ENCODE assay signal across 23 mouse cellular contexts in the genomic region with DNA sequence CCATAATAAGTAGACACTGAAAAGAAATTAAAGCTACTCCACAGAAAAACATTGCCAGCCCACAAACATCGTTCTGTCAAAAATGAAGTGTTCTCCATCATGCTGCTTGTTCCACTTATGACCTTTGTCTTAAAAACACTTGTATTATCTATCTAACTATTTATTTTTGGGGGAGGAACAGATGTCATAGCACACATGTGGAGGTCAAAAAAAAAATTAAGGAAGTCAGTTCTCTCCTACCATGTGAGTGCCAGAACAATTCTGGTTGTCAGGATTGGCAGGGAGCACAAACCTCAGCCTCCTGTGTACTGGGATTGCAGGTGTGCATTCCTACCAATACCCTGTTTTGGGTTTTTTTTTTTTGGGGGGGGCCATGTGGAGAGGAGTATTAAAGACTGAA. TPM values are rescaled to one million over a fixed set of nuclear protein-coding genes. Genes with fewer than 3 reads are reported as not detected.
DNase-seq lines count a peak whose midpoint lies in the region; TF ChIP-seq lines count a peak whose summit lies in the region.
"Had no signal": no experiment of that assay in that cellular context is flagged by ENCODE, and none has a peak within 500 bp of the region (broad histone marks: within the 10 kb centered on the region; RNA-seq: fewer than 3 reads in every experiment).

No protein-coding gene starts in this region.

- no peak overlapping the region for H3K4me3 ChIP-seq in liver, adult 2 months (ENCODE audit: insufficient read depth, low read depth, low read length)
- H3K4me3 ChIP-seq in MEL (ENCODE audit: control insufficient read depth in 1 of 2, insufficient read depth in 1 of 2, low read depth in 2 of 2, low read length in 2 of 2): no peak overlapping the region

- no peak overlapping the region for H3K9ac ChIP-seq in liver, adult 2 months (ENCODE audit: low read depth, low read length)
- no peak overlapping the region for H3K9ac ChIP-seq in MEL (ENCODE audit: control insufficient read depth, low read depth, low read length, poor library complexity, severe bottlenecking)

- H3K36me3 ChIP-seq in liver, adult 2 months (ENCODE audit: control insufficient read depth, insufficient read depth, low read length): no peaks in the 10 kb centered on the region
- peaks cover 0 to 3% of the 10 kb centered on the region in 2 experiments; a peak in 2 of 4 replicates for H3K36me3 ChIP-seq in MEL (ENCODE audit: control insufficient read depth in 1 of 2, insufficient read depth in 2 of 2, low read length in 2 of 2)

- DNase-seq in liver, adult 2 months (ENCODE audit: extremely low read depth, low read depth, low spot score): peak; percentile 54
- DNase-seq in liver (no peak), MEL (ENCODE audit: low read depth, low spot score) (no peak)
- no peak for DNase-seq in T-cell, adult 2 months (ENCODE audit: low spot score)
- DNase-seq: adrenal gland, adult 2 months; adrenal gland, adult 8-10 months; adrenal gland, postnatal 10 days; adrenal gland, postnatal 14 days; adrenal gland, postnatal 25 days; adrenal gland, postnatal 36 days; B cell, adult 2 months; cerebellum, adult 11 months; cerebellum, adult 11-12 months; cerebellum, adult 18-20 months; cerebellum, adult 2 months; cerebellum, adult 8-10 months had no signal

- 28% methylated on average over 1 of the region's 1 CpGs for WGBS in liver, adult 2 months

- peaks cover 35% of the 10 kb centered on the region; the same call in 1 of the 2 replicates for H3K79me2 ChIP-seq in liver, adult 2 months (ENCODE audit: control insufficient read depth, insufficient read depth, low read length)
- peaks cover 47% of the 10 kb centered on the region for H3K79me2 ChIP-seq in MEL (ENCODE audit: control insufficient read depth, insufficient read depth, low read length, poor library complexity)

- H3K27ac ChIP-seq in liver, adult 2 months (replicated peaks; ENCODE audit: insufficient read depth, low read depth, low read length): no peak overlapping the region
- no peak overlapping the region for H3K27ac ChIP-seq in MEL (ENCODE audit: control insufficient read depth, low read depth, low read length)

- no peaks in the 10 kb centered on the region for H3K27me3 ChIP-seq in liver, adult 2 months (ENCODE audit: control insufficient read depth, insufficient read depth, low read length)
- H3K27me3 ChIP-seq in MEL (ENCODE audit: control insufficient read depth in 1 of 2, insufficient read depth in 2 of 2, low read length in 2 of 2): no peaks in the 10 kb centered on the region
- H3K27me3 ChIP-seq: CH12.LX, Patski had no signal

- TF ChIP-seq EP300 in MEL (IDR thresholded peaks at IDR 0.05; ENCODE audit: low read depth in 1 of 2, low read length in 2 of 2): no peak

- H3K4me1 ChIP-seq in liver, adult 2 months (ENCODE audit: control insufficient read depth, insufficient read depth, low read length): peaks cover 9% of the 10 kb centered on the region
- no peaks in the 10 kb centered on the region; a peak in 1 of 4 replicates for H3K4me1 ChIP-seq in MEL (ENCODE audit: control insufficient read depth in 1 of 2, insufficient read depth in 2 of 2, low read length in 2 of 2)

- TF ChIP-seq POLR2A in liver, adult 2 months (IDR thresholded peaks at IDR 0.05; ENCODE audit: extremely low read depth, insufficient read depth, low read length): no peak
- TF ChIP-seq POLR2A in MEL (IDR thresholded peaks at IDR 0.05; ENCODE audit: control insufficient read depth in 1 of 2, insufficient read depth in 1 of 2, low read depth in 1 of 2, low read length in 2 of 2, poor library complexity in 1 of 2): no peak

- no peak for TF ChIP-seq CTCF in liver, adult 2 months (IDR thresholded peaks at IDR 0.05; ENCODE audit: low read depth, low read length)
- no peak for TF ChIP-seq CTCF in MEL (IDR thresholded peaks at IDR 0.05 in 2 of 3, conservative IDR thresholded peaks at IDR 0.05 in 1 of 3; ENCODE audit: control insufficient read depth in 1 of 3, insufficient read depth in 1 of 3, low read depth in 2 of 3, low read length in 3 of 3, poor library complexity in 1 of 3, severe bottlenecking in 1 of 3)

- TF ChIP-seq RAD21 in MEL (IDR thresholded peaks at IDR 0.05; ENCODE audit: low read depth, low read length): no peak

- H3K9me3 ChIP-seq in MEL (replicated peaks; ENCODE audit: insufficient read depth, low read length): no peaks in the 10 kb centered on the region
- H3K9me3 ChIP-seq: G1E had no signal

TF ChIP-seq in MEL, 35 proteins besides CTCF, POLR2A, EP300 and RAD21:
- TF ChIP-seq ZC3H11A (IDR thresholded peaks at IDR 0.05; ENCODE audit: low read depth, low read length): no peak
- TF ChIP-seq HCFC1 (IDR thresholded peaks at IDR 0.05; ENCODE audit: low read depth, low read length): no peak
- 0 out of 2 replicates have a peak, but pooled peaks have one; percentile 24 for TF ChIP-seq MYC (IDR thresholded peaks at IDR 0.05; ENCODE audit: low read depth, low read length)
- TF ChIP-seq RCOR1 (IDR thresholded peaks at IDR 0.05; ENCODE audit: low read depth, low read length): no peak
- TF ChIP-seq TCF12 (IDR thresholded peaks at IDR 0.05; ENCODE audit: low read depth, low read length): no peak
- TF ChIP-seq TBP (IDR thresholded peaks at IDR 0.05; ENCODE audit: low read depth, low read length): no peak
- no peak for TF ChIP-seq BHLHE40 (IDR thresholded peaks at IDR 0.05; ENCODE audit: borderline replicate concordance, low read depth, low read length)
- TF ChIP-seq ZNF384 (IDR thresholded peaks at IDR 0.05; ENCODE audit: low read depth, low read length): peak; percentile 58

RNA-seq across cellular contexts. Expression of gene Kmt2c, which starts 36.6 kb away (rescaled TPM):
- 20.1 and 23.4 TPM in 2 replicates for total RNA-seq in liver, adult 2 months (2014; rRNA removed)
- polyA plus RNA-seq in liver, adult 2 months (2012; rRNA removed): 4.4 and 5.1 TPM in 2 replicates
- 26.2 and 28.1 TPM in 2 replicates for total RNA-seq in MEL (2012; rRNA removed)
- 10 to 100 TPM; 23.8 to 34.0 TPM for polyA plus RNA-seq in MEL (2012; ENCODE audit: insufficient read depth in 1 of 2, insufficient read length in 2 of 2, low read depth in 1 of 2, low replicate concordance in 2 of 2, missing spikeins in 1 of 2)

RNA-seq across cellular contexts. Expression of gene Cct8l1, which starts 53.9 kb away (rescaled TPM):
- total RNA-seq in liver, adult 2 months (2014; rRNA removed): not detected in 2 replicates
- not detected in 2 replicates for polyA plus RNA-seq in liver, adult 2 months (2012; rRNA removed)
- not detected in 2 replicates for total RNA-seq in MEL (2012; rRNA removed)
- not detected for polyA plus RNA-seq in MEL (2012; ENCODE audit: insufficient read depth in 1 of 2, insufficient read length in 2 of 2, low read depth in 1 of 2, low replicate concordance in 2 of 2, missing spikeins in 1 of 2)
- total RNA-seq: adrenal gland, adult 2 months; adrenal gland, postnatal 10 days; adrenal gland, postnatal 14 days; adrenal gland, postnatal 25 days; adrenal gland, postnatal 4 days; CH12.LX had no signal
- polyA plus RNA-seq: activated CD4-positive, CD25-positive, alpha-beta regulatory T cell, adult 4 months; adrenal gland, adult 2 months; C2C12; CD4-positive, CD25-positive, alpha-beta regulatory T cell, adult 4 months; G1E; Patski had no signal
